Mouse (Mus musculus): ENCODE data around the gene Tgtp1. TPM values are rescaled to one million over a fixed set of nuclear protein-coding genes. Genes with fewer than 3 reads are reported as not detected.
"Not testable (repeated sequence)": the region's sequence is repeated elsewhere in the genome, so short reads cannot be mapped to it uniquely, and the experiment has no call there.

The Tgtp1 gene
- polyA plus RNA-seq, 1 experiment from 2014 or later, result not detected

GRCm38 (mm10) chr11:48978240-48978939 lies 15.6 kb downstream of the Tgtp1 start, which contains the start of gene Olfr56:
Gene Olfr56, plus strand, starts transcription at chr11:48978889.
- not testable (repeated sequence) for H3K4me1 ChIP-seq (replicated peaks); H3K27me3 ChIP-seq (replicated peaks); H3K9ac ChIP-seq; H3K9me3 ChIP-seq (replicated peaks); H3K27ac ChIP-seq (ENCODE audit: poor library complexity, severe bottlenecking); ATAC-seq (ENCODE audit: insufficient number of reproducible peaks, low FRiP score); H3K36me3 ChIP-seq; H3K4me2 ChIP-seq; H3K4me3 ChIP-seq
- no CpG with 5 or more reads among the region's 1 CpGs for WGBS

DNA sequence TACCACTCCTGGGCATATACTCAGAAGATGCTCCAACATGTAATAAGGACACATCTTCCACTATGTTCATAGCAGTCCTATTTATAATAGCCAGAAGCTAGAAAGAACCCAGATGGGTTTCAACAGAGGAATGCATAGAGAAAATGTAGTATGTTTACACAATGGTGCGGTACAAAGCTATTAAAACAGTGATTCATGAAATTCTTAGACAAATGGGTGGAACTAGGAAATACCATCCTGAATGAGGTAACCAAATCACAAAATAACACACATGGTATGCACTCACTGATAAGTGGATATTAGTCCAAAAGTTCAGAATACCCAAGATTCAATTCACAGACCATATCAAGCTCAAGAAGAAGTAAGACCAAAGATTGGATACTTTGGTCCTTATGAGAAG lies 19.3 kb downstream of the Tgtp1 start:
- H3K4me1 ChIP-seq (replicated peaks); H3K4me2 ChIP-seq; ATAC-seq (ENCODE audit: insufficient number of reproducible peaks, low FRiP score); H3K36me3 ChIP-seq; H3K4me3 ChIP-seq; H3K27ac ChIP-seq (ENCODE audit: poor library complexity, severe bottlenecking); H3K9ac ChIP-seq; H3K27me3 ChIP-seq (replicated peaks); H3K9me3 ChIP-seq (replicated peaks): not testable (repeated sequence)
- no CpG with 5 or more reads among the region's 1 CpGs for WGBS

DNA sequence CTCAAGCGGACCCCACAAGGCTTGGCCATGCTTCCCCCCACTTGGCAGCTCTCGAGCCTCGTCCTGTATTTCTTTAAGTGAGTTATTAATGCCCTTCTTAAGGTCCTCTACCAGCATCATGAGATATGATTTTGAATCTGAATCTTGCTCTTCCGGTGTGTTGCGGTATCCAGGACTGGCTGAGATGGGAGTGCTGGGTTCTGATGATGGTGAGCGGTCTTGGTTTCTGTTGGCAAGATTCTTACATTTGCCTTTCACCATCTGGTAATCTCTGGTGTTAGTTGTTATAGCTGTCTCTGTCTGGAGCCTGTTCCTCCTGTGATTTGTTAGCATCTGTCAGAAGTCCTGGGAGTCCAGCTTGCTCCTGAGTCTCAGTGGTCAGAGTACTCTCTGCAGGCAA lies 47.9 kb downstream of the Tgtp1 start, which contains the start of gene Psme2b:
Gene Psme2b (minus strand): TSS at position 101 of the 400 bp plus-strand sequence.
- not testable (repeated sequence) for H3K4me2 ChIP-seq; H3K4me3 ChIP-seq; ATAC-seq (ENCODE audit: insufficient number of reproducible peaks, low FRiP score); H3K27ac ChIP-seq (ENCODE audit: poor library complexity, severe bottlenecking); H3K9me3 ChIP-seq (replicated peaks); H3K9ac ChIP-seq; H3K4me1 ChIP-seq (replicated peaks); H3K27me3 ChIP-seq (replicated peaks); H3K36me3 ChIP-seq
- WGBS, result 89% methylated on average over 6 of the region's 6 CpGs

DNA sequence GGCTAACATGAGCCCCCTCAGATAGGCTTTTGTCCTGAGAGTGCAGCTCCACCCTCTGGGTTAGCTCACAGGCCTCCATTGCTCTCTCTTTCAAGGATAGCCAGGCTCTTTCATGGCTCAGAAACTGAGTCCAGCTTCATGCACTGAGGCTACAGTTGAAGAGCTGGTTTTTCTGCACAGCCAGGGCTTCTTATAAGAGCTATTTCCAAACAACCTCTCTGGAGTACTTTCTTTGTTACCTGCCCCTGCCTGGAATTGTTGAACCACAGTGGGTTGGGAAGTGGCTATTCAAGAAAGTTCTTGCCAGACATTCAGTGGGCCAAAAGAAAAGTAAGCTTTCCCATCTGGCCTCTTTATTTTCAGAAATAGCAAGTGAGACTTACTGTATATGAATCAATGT lies 54.7 kb downstream of the Tgtp1 start:
- ATAC-seq (ENCODE audit: insufficient number of reproducible peaks, low FRiP score), result not testable (repeated sequence)

More for the DNA sequence above, 54.7 kb downstream of the Tgtp1 start:
- not testable (repeated sequence) for H3K4me3 ChIP-seq; H3K27me3 ChIP-seq (replicated peaks); H3K27ac ChIP-seq (ENCODE audit: poor library complexity, severe bottlenecking); H3K9me3 ChIP-seq (replicated peaks); H3K36me3 ChIP-seq; H3K4me1 ChIP-seq (replicated peaks); H3K9ac ChIP-seq; H3K4me2 ChIP-seq

Other genes starting within 250 kb of the Tgtp1 start
- 397 and 428 TPM in 2 replicates for gene Rack1, start 193.8 kb downstream of the Tgtp1 start, polyA plus RNA-seq (2016; fragmentation: Nextera tagmentation; extraction: Ambion mirVana)
- gene Trim41, start 176.8 kb downstream of the Tgtp1 start, polyA plus RNA-seq (2016; fragmentation: Nextera tagmentation; extraction: Ambion mirVana), result 4.3 and 4.4 TPM in 2 replicates
- 0.39 and 0.52 TPM in 2 replicates for gene Trim7, start 168.0 kb downstream of the Tgtp1 start, polyA plus RNA-seq (2016; fragmentation: Nextera tagmentation; extraction: Ambion mirVana)
- gene Gm12184, start 167.5 kb downstream of the Tgtp1 start, polyA plus RNA-seq (2016; fragmentation: Nextera tagmentation; extraction: Ambion mirVana), result 3.3 and 5.3 TPM in 2 replicates
- gene Irgm1, start 122.5 kb downstream of the Tgtp1 start, polyA plus RNA-seq (2016; fragmentation: Nextera tagmentation; extraction: Ambion mirVana), result 7.6 and 7.7 TPM in 2 replicates
- 0.09 and 0.22 TPM in 2 replicates for gene Gm5431, start 92.0 kb downstream of the Tgtp1 start, polyA plus RNA-seq (2016; fragmentation: Nextera tagmentation; extraction: Ambion mirVana)
- 1.1 and 1.5 TPM in 2 replicates for gene Psme2b, start 48.0 kb downstream of the Tgtp1 start, polyA plus RNA-seq (2016; fragmentation: Nextera tagmentation; extraction: Ambion mirVana)
- gene Olfr56, start 15.3 kb downstream of the Tgtp1 start, polyA plus RNA-seq (2016; fragmentation: Nextera tagmentation; extraction: Ambion mirVana), result not detected in 2 replicates
- 0.09 TPM in 1 of 2 replicates, not detected in the other for gene 9930111J21Rik1, start 14.8 kb downstream of the Tgtp1 start, polyA plus RNA-seq (2016; fragmentation: Nextera tagmentation; extraction: Ambion mirVana)
- gene Gm12185, start 1.9 kb downstream of the Tgtp1 start, polyA plus RNA-seq (2016; fragmentation: Nextera tagmentation; extraction: Ambion mirVana), result not detected in 2 replicates
- 0.23 and 0.24 TPM in 2 replicates for gene 9930111J21Rik2, start 57.1 kb upstream of the Tgtp1 start, polyA plus RNA-seq (2016; fragmentation: Nextera tagmentation; extraction: Ambion mirVana)
- not detected in 2 replicates for gene Tgtp2, start 70.0 kb upstream of the Tgtp1 start, polyA plus RNA-seq (2016; fragmentation: Nextera tagmentation; extraction: Ambion mirVana)
- gene Ifi47, start 82.4 kb upstream of the Tgtp1 start, polyA plus RNA-seq (2016; fragmentation: Nextera tagmentation; extraction: Ambion mirVana), result 0.55 and 0.68 TPM in 2 replicates
- not detected in 2 replicates for gene Olfr1396, start 120.7 kb upstream of the Tgtp1 start, polyA plus RNA-seq (2016; fragmentation: Nextera tagmentation; extraction: Ambion mirVana)
- not detected in 2 replicates for gene Olfr1395, start 148.1 kb upstream of the Tgtp1 start, polyA plus RNA-seq (2016; fragmentation: Nextera tagmentation; extraction: Ambion mirVana)
- not detected in 2 replicates for gene Olfr1394, start 160.2 kb upstream of the Tgtp1 start, polyA plus RNA-seq (2016; fragmentation: Nextera tagmentation; extraction: Ambion mirVana)
- gene Btnl9, start 193.0 kb upstream of the Tgtp1 start, polyA plus RNA-seq (2016; fragmentation: Nextera tagmentation; extraction: Ambion mirVana), result 1.4 and 1.9 TPM in 2 replicates
- 33.5 and 34.6 TPM in 2 replicates for gene Zfp62, start 209.1 kb upstream of the Tgtp1 start, polyA plus RNA-seq (2016; fragmentation: Nextera tagmentation; extraction: Ambion mirVana)

Data from heart, embryonic 12.5 days (tissue).